Comparison of ENCODE assay signal across 8 mouse cellular contexts in the genomic region with DNA sequence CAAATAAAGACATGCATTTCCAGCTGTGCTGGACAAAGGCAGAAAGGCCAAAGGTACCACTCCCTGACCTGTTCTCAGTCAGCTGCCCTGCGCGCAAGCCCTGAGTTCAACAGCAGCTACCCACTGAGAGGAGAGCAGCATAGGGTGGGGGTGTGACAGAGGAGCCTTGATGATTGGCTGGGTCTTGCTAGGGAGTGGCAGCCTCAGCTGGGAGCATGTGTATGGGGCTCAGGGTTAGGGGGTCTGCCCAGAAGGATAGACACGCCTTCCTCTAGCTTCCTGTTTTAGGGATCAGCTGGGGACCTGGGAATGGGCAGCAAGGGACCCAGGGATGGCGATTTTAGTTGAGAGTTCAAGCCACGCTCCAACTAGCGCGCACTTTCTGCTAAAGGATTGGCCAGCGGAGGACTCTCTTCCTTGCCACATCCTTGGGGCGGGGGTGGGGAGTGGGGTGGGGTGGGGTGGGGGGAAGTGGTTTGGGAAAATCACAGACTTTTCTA.
DNase-seq lines count a peak whose midpoint lies in the region; ATAC-seq lines count a peak whose summit lies in the region.

No protein-coding gene starts in this region.

- H3K27ac ChIP-seq in heart, embryonic 15.5 days: 0 out of 2 replicates have a peak overlapping the region, but pooled peaks have one; percentile 28
- peak overlapping the region; percentile 53; the same call in 1 of the 2 replicates for H3K27ac ChIP-seq in embryonic facial prominence, embryonic 14.5 days (replicated peaks; ENCODE audit: low read depth, low read length)
- no peak overlapping the region; the same call in 1 of the 2 replicates for H3K27ac ChIP-seq in limb, embryonic 11.5 days (replicated peaks; ENCODE audit: low read depth, low read length)
- H3K27ac ChIP-seq in neural tube, embryonic 14.5 days (ENCODE audit: low read depth, low read length): no peak overlapping the region; the same call in 1 of the 2 replicates

- H3K4me2 ChIP-seq in heart, embryonic 15.5 days: peak overlapping the region; percentile 73
- H3K4me2 ChIP-seq in embryonic facial prominence, embryonic 14.5 days (ENCODE audit: low read depth, low read length): peak overlapping the region; percentile 71
- peak overlapping the region; percentile 68 for H3K4me2 ChIP-seq in limb, embryonic 11.5 days (ENCODE audit: low read depth, severe bottlenecking)
- peak overlapping the region; percentile 50 for H3K4me2 ChIP-seq in neural tube, embryonic 14.5 days (ENCODE audit: low read depth, low read length)

- 21% methylated on average over 9 of the region's 9 CpGs for WGBS in heart, embryonic 15.5 days
- WGBS in embryonic facial prominence, embryonic 14.5 days: 8% methylated on average over 8 of the region's 9 CpGs
- WGBS in limb, embryonic 11.5 days: 2% methylated on average over 9 of the region's 9 CpGs
- 5% methylated on average over 9 of the region's 9 CpGs for WGBS in neural tube, embryonic 14.5 days

- H3K9me3 ChIP-seq in heart, embryonic 15.5 days (replicated peaks): no peaks in the 10 kb centered on the region
- no peaks in the 10 kb centered on the region for H3K9me3 ChIP-seq in embryonic facial prominence, embryonic 14.5 days (ENCODE audit: control insufficient read depth, low read length)
- no peaks in the 10 kb centered on the region for H3K9me3 ChIP-seq in limb, embryonic 11.5 days (ENCODE audit: control insufficient read depth, low read length)
- no peaks in the 10 kb centered on the region for H3K9me3 ChIP-seq in neural tube, embryonic 14.5 days (ENCODE audit: control insufficient read depth, low read length)

- H3K27me3 ChIP-seq in heart, embryonic 15.5 days: peaks cover 24% of the 10 kb centered on the region; the same call in 1 of the 2 replicates
- no peaks in the 10 kb centered on the region for H3K27me3 ChIP-seq in embryonic facial prominence, embryonic 14.5 days (replicated peaks; ENCODE audit: control insufficient read depth, insufficient read depth, low read length)
- no peaks in the 10 kb centered on the region for H3K27me3 ChIP-seq in limb, embryonic 11.5 days (ENCODE audit: control insufficient read depth, insufficient read depth, low read length)
- no peaks in the 10 kb centered on the region for H3K27me3 ChIP-seq in neural tube, embryonic 14.5 days (ENCODE audit: control insufficient read depth, insufficient read depth, low read length)

- peak overlapping the region; percentile 51 for H3K9ac ChIP-seq in heart, embryonic 15.5 days
- H3K9ac ChIP-seq in embryonic facial prominence, embryonic 14.5 days (ENCODE audit: low read depth, low read length): peak overlapping the region; percentile 73
- peak overlapping the region; percentile 62 for H3K9ac ChIP-seq in limb, embryonic 11.5 days (ENCODE audit: low read length)
- H3K9ac ChIP-seq in neural tube, embryonic 14.5 days (replicated peaks; ENCODE audit: low read depth, low read length): peak overlapping the region; percentile 77

- intact Hi-C loops in left cerebral cortex, postnatal 36 days (cut with DNase I): no loop called here

- peak overlapping the region; percentile 54 for H3K4me3 ChIP-seq in heart, embryonic 15.5 days
- peak overlapping the region; percentile 60 for H3K4me3 ChIP-seq in embryonic facial prominence, embryonic 14.5 days (ENCODE audit: low read depth, low read length)
- peak overlapping the region; percentile 45 for H3K4me3 ChIP-seq in limb, embryonic 11.5 days (ENCODE audit: low read depth, low read length)
- peak overlapping the region; percentile 56 for H3K4me3 ChIP-seq in neural tube, embryonic 14.5 days (ENCODE audit: low read depth, low read length)

- peaks cover 45% of the 10 kb centered on the region for H3K4me1 ChIP-seq in heart, embryonic 15.5 days (replicated peaks)
- peaks cover 19% of the 10 kb centered on the region for H3K4me1 ChIP-seq in embryonic facial prominence, embryonic 14.5 days (ENCODE audit: control insufficient read depth, insufficient read depth, low read length)
- peaks cover 30% of the 10 kb centered on the region for H3K4me1 ChIP-seq in limb, embryonic 11.5 days (ENCODE audit: control insufficient read depth, insufficient read depth, low read length)
- peaks cover 24% of the 10 kb centered on the region for H3K4me1 ChIP-seq in neural tube, embryonic 14.5 days (ENCODE audit: control insufficient read depth, insufficient read depth, low read length)

- no peaks in the 10 kb centered on the region for H3K36me3 ChIP-seq in heart, embryonic 15.5 days
- no peaks in the 10 kb centered on the region for H3K36me3 ChIP-seq in embryonic facial prominence, embryonic 14.5 days (ENCODE audit: control insufficient read depth, insufficient read depth, low read length)
- H3K36me3 ChIP-seq in limb, embryonic 11.5 days (ENCODE audit: control insufficient read depth, insufficient read depth, low read length): no peaks in the 10 kb centered on the region
- no peaks in the 10 kb centered on the region for H3K36me3 ChIP-seq in neural tube, embryonic 14.5 days (ENCODE audit: control insufficient read depth, insufficient read depth, low read length)

- DNase-seq in heart, adult 9 months (ENCODE audit: low spot score in 2 of 2): no peak
- DNase-seq in embryonic facial prominence, embryonic 14.5 days (ENCODE audit: low spot score): peak; percentile 69
- peak; percentile 64 for DNase-seq in limb, embryonic 11.5 days (ENCODE audit: low spot score)
- DNase-seq in thymus, postnatal 10 days (ENCODE audit: low spot score in 2 of 2): no peak
- no peak for DNase-seq in layer of hippocampus, adult 18-20 months (ENCODE audit: low spot score in 2 of 2)
- DNase-seq in left cerebral cortex, postnatal 36 days (ENCODE audit: low spot score in 2 of 2): no peak

- ATAC-seq in heart, embryonic 15.5 days (replicated peaks; ENCODE audit: insufficient number of reproducible peaks, insufficient read depth, low FRiP score, low read depth): no peak
- ATAC-seq in embryonic facial prominence, embryonic 14.5 days (ENCODE audit: low read depth): peak; percentile 81
- peak; percentile 76 for ATAC-seq in limb, embryonic 11.5 days (ENCODE audit: insufficient number of reproducible peaks, low FRiP score, low TSS enrichment, low read depth)
- ATAC-seq in neural tube, embryonic 14.5 days (ENCODE audit: low read depth): peak; percentile 80

Comparison
In these comparisons a context has a peak if more than half of its experiments do, and no peak if none do; other contexts are left out.
1. H3K27ac ChIP-seq: peak in heart, embryonic 15.5 days (single experiment) and embryonic facial prominence, embryonic 14.5 days (single experiment); none in limb, embryonic 11.5 days (single experiment) and neural tube, embryonic 14.5 days (single experiment).
2. DNase-seq: peak in embryonic facial prominence, embryonic 14.5 days (single experiment) and limb, embryonic 11.5 days (single experiment); none in heart, adult 9 months (0 of 2), thymus, postnatal 10 days (0 of 2), layer of hippocampus, adult 18-20 months (0 of 2) and left cerebral cortex, postnatal 36 days (0 of 2).
3. Peak in every context shown above with its lines, with median percentiles within 50 percentile points of each other: H3K4me2 ChIP-seq, H3K4me3 ChIP-seq and H3K9ac ChIP-seq.